Mouse (Mus musculus): Measurements from ENCODE around the gene Padi6. TPM values are rescaled to one million over a fixed set of nuclear protein-coding genes. Genes with fewer than 3 reads are reported as not detected.

Gene Padi6
- not detected for polyA plus RNA-seq (2014; fragmentation: Illumina TruSeq; extraction: RNeasy Lipid Tissue Mini Kit (QIAGEN cat#74804); ENCODE audit: low read depth, low replicate concordance)

DNA sequence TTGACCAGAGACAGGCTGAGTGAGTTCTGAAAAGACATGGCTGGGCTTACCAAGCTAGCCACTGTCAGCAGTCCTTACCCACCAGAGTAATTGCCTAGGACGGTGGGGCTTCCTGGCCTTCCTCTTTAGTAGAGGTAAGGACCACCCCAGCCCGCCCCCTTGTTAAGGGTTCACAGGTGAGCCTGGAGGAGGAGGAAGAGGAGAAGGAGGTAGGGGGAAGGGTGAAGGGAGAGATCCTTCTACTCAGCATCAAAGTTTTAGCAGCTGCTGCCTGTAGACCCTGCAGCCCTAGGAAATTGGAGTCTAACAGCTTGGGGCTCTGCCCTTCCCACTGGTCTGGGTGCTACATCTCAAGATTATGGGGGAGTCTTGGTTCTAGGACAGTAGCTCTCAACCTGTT is at the start of gene Padi6:
Gene Padi6, minus strand, starts transcription at position 101 of the 400 bp plus-strand sequence.

DNA sequence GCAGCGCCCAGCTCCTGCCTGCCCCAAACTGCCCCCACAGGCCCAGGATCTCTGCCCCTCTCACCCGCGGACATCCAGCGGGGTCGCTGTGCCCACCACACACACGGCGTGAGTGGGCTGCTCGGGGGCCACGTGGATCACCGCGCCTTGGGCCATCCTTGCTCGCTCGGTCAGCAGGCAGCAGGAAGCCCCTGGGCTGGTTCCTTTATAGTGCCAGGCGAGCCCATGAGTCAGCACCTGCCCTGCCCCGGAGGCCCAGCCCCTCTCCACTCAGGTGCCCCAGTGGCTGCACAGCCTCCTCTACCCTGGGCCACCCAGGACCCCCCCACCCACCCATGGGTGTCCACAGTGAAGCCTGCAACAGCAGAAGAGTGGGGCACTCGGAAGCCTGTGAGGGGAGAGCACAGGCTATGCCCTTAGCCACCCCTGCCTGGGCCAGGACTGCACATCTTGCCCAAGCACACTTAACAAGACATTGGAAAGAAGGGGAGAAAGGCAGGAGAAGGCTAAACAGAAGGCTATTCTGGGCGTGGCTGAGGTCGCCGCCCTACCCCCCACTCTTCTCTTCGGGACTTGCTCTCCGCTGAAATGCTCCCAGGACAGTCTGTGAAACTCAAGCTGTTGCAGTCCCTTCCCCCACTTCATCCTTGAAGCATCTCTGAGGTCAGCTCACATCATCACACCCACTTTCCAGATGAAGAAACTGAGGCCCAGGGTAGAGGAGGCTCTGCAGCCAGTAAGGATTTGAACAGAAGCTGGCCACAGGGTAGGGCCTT is 31.8 kb upstream of the Padi6 start, which contains the start of gene Padi4:
Gene Padi4, minus strand, starts transcription at position 212 of the 776 bp plus-strand sequence.

DNA sequence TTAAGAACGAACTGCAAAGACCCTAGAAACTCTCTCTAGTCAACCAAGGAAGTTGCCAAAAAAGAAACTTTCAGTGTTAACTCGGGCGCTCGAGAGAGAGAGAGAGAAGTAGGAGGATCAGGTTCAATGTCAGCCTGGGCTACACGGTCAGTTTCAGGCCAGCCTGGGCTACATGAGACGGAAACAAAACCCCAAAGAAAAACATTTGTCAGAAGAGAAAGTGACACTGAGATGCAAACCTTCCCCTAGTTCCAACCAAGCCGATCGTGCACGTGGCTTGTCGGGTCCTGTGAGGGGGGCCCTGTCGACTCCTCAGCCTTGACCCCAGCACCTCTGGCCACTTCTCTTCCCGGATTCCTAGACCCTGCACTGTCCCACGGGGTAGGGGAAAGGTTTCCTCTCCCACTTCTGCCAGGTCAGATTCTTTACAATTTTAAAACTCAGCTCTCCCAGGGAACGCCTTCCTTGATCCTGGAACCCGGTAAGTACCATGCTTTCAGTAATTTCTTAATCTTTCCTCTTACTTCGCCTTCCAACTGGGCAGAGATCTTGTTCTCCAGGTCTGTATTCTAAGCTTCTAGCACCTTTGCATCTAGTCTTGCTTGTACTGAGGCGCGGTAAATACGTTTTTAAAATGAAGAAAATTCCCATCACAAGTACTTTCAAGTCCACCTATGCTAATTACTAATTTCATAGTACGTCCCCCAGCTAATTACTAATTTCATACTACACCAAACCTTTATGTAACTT is 42.0 kb downstream of the Padi6 start, which contains the start of gene Rcc2:
Gene Rcc2, plus strand, starts transcription at position 273 of the 750 bp plus-strand sequence.

Other genes starting within 250 kb of the Padi6 start
- gene Arhgef10l, start 76.6 kb downstream of the Padi6 start, polyA plus RNA-seq (2014; fragmentation: Illumina TruSeq; extraction: RNeasy Lipid Tissue Mini Kit (QIAGEN cat#74804); ENCODE audit: low read depth, low replicate concordance): 22.7 TPM
- gene Rcc2, start 42.1 kb downstream of the Padi6 start, polyA plus RNA-seq (2014; fragmentation: Illumina TruSeq; extraction: RNeasy Lipid Tissue Mini Kit (QIAGEN cat#74804); ENCODE audit: low read depth, low replicate concordance): 46.1 TPM
- 1.4 TPM for gene Padi4, start 31.6 kb upstream of the Padi6 start, polyA plus RNA-seq (2014; fragmentation: Illumina TruSeq; extraction: RNeasy Lipid Tissue Mini Kit (QIAGEN cat#74804); ENCODE audit: low read depth, low replicate concordance)
- gene Padi3, start 68.0 kb upstream of the Padi6 start, polyA plus RNA-seq (2014; fragmentation: Illumina TruSeq; extraction: RNeasy Lipid Tissue Mini Kit (QIAGEN cat#74804); ENCODE audit: low read depth, low replicate concordance): 0.09 TPM
- 0.20 TPM for gene Padi1, start 103.1 kb upstream of the Padi6 start, polyA plus RNA-seq (2014; fragmentation: Illumina TruSeq; extraction: RNeasy Lipid Tissue Mini Kit (QIAGEN cat#74804); ENCODE audit: low read depth, low replicate concordance)
- gene Padi2, start 163.7 kb upstream of the Padi6 start, polyA plus RNA-seq (2014; fragmentation: Illumina TruSeq; extraction: RNeasy Lipid Tissue Mini Kit (QIAGEN cat#74804); ENCODE audit: low read depth, low replicate concordance): 24.0 TPM
- 129 TPM for gene Sdhb, start 218.6 kb upstream of the Padi6 start, polyA plus RNA-seq (2014; fragmentation: Illumina TruSeq; extraction: RNeasy Lipid Tissue Mini Kit (QIAGEN cat#74804); ENCODE audit: low read depth, low replicate concordance)
- 28.6 TPM for gene Atp13a2, start 244.2 kb upstream of the Padi6 start, polyA plus RNA-seq (2014; fragmentation: Illumina TruSeq; extraction: RNeasy Lipid Tissue Mini Kit (QIAGEN cat#74804); ENCODE audit: low read depth, low replicate concordance)